Mouse (Mus musculus): ENCODE data around the gene Eif3i.

GRCm38 (mm10) chr4:129571551-129572084 is 28.8 kb downstream of the Eif3i start:
- TF ChIP-seq CTCF (IDR thresholded peaks at IDR 0.05) (no peak), POLR2A (IDR thresholded peaks at IDR 0.05; ENCODE audit: insufficient read depth, low read depth, low read length) (no peak)
